Mouse (Mus musculus) spleen, adult 2 months (tissue): ENCODE measurements around the gene Ankrd31.

Experiments used
- CTCF ChIP-seq: fragments of 200-500 bp; IDR thresholded peaks from 2 replicates; pipeline ENCODE4 v1.5.1; 2011; ENCODE audit warnings: mild to moderate bottlenecking, inconsistent platforms; ENCODE audit not compliant: insufficient read depth, insufficient read length, insufficient replicate concordance; ENCODE audit errors: extremely low read depth
- POLR2A ChIP-seq: fragments of 200-500 bp; IDR thresholded peaks from 2 replicates; pipeline ENCODE4 v1.6.1; 2011; ENCODE audit warnings: low read depth, low read length, inconsistent platforms

- TF ChIP-seq POLR2A = no peak
- no peak for TF ChIP-seq CTCF
These were observed 31.8 kb upstream of the Ankrd31 start for GRCm38 (mm10) chr13:96716311-96716710.
